Mouse (Mus musculus): ENCODE data around the gene Dclk2. TPM values are rescaled to one million over a fixed set of nuclear protein-coding genes. Genes with fewer than 3 reads are reported as not detected.

The Dclk2 gene
- polyA plus RNA-seq, 1 experiment from 2014 or later = 82.9 TPM

- no peak overlapping the region for H3K9ac ChIP-seq
- H3K27ac ChIP-seq = peak overlapping the region; percentile 80
- ATAC-seq (ENCODE audit: low FRiP score) = no peak
- H3K4me3 ChIP-seq = no peak overlapping the region
- H3K36me3 ChIP-seq = peaks cover 77% of the 10 kb centered on the region
- 43% methylated on average over 6 of the region's 6 CpGs for WGBS
- H3K4me1 ChIP-seq (replicated peaks) = peaks cover 41% of the 10 kb centered on the region
- no peaks in the 10 kb centered on the region for H3K9me3 ChIP-seq
- no peak overlapping the region for H3K4me2 ChIP-seq
- no peaks in the 10 kb centered on the region for H3K27me3 ChIP-seq
These were observed 131.9 kb downstream of the Dclk2 start for GRCm38 (mm10) chr3:86788711-86789110.

- Histone ChIP-seq H3K9ac (peak overlapping the region; percentile 6; the same call in 1 of the 2 replicates), H3K27ac (peak overlapping the region; percentile 73), H3K27me3 (no peaks in the 10 kb centered on the region), H3K4me2 (no peak overlapping the region), H3K4me3 (no peak overlapping the region), H3K4me1 (replicated peaks) (peaks cover 36% of the 10 kb centered on the region), H3K9me3 (no peaks in the 10 kb centered on the region), H3K36me3 (peaks cover 70% of the 10 kb centered on the region)
- 87% methylated on average over 10 of the region's 10 CpGs for WGBS
- 0 out of 2 replicates have a peak, but pooled peaks have one; percentile 14 for ATAC-seq (ENCODE audit: low FRiP score)
These were observed 133.1 kb downstream of the Dclk2 start for GRCm38 (mm10) chr3:86787423-86788123.

GRCm38 (mm10) chr3:86786845-86787351 is 133.8 kb downstream of the Dclk2 start:
- H3K9ac ChIP-seq = 0 out of 2 replicates have a peak overlapping the region, but pooled peaks have one; percentile 6
- peaks cover 64% of the 10 kb centered on the region for H3K36me3 ChIP-seq
- no peak overlapping the region for H3K4me2 ChIP-seq
- 61% methylated on average over 11 of the region's 11 CpGs for WGBS
- no peaks in the 10 kb centered on the region for H3K9me3 ChIP-seq
- peaks cover 36% of the 10 kb centered on the region for H3K4me1 ChIP-seq (replicated peaks)
- H3K27ac ChIP-seq = peak overlapping the region; percentile 73
- H3K4me3 ChIP-seq = no peak overlapping the region
- peak; percentile 72 for ATAC-seq (ENCODE audit: low FRiP score)
- no peaks in the 10 kb centered on the region for H3K27me3 ChIP-seq

GRCm38 (mm10) chr3:86786280-86786679 is 134.4 kb downstream of the Dclk2 start:
- Histone ChIP-seq H3K27ac (peak overlapping the region; percentile 73), H3K9ac (no peak overlapping the region), H3K36me3 (peaks cover 61% of the 10 kb centered on the region), H3K4me2 (no peak overlapping the region), H3K9me3 (no peaks in the 10 kb centered on the region), H3K4me3 (no peak overlapping the region), H3K4me1 (replicated peaks) (peaks cover 36% of the 10 kb centered on the region), H3K27me3 (no peaks in the 10 kb centered on the region)
- ATAC-seq (ENCODE audit: low FRiP score) = no peak
- 89% methylated on average over 12 of the region's 12 CpGs for WGBS

- Histone ChIP-seq H3K4me2 (no peak overlapping the region), H3K4me3 (no peak overlapping the region), H3K36me3 (peaks cover 61% of the 10 kb centered on the region), H3K27ac (peak overlapping the region; percentile 35; the same call in 1 of the 2 replicates), H3K4me1 (replicated peaks) (peaks cover 36% of the 10 kb centered on the region), H3K9ac (no peak overlapping the region), H3K27me3 (no peaks in the 10 kb centered on the region), H3K9me3 (no peaks in the 10 kb centered on the region)
- 80% methylated on average over 11 of the region's 11 CpGs for WGBS
- no peak for ATAC-seq (ENCODE audit: low FRiP score)
These were observed 135.7 kb downstream of the Dclk2 start for GRCm38 (mm10) chr3:86784930-86785329.

GRCm38 (mm10) chr3:86784051-86784450 is 136.6 kb downstream of the Dclk2 start:
- no peaks in the 10 kb centered on the region for H3K27me3 ChIP-seq
- peaks cover 34% of the 10 kb centered on the region for H3K4me1 ChIP-seq (replicated peaks)
- H3K36me3 ChIP-seq = peaks cover 64% of the 10 kb centered on the region
- no peak overlapping the region for H3K27ac ChIP-seq
- H3K4me2 ChIP-seq = no peak overlapping the region
- no peak for ATAC-seq (ENCODE audit: low FRiP score)
- no peaks in the 10 kb centered on the region for H3K9me3 ChIP-seq
- no peak overlapping the region for H3K4me3 ChIP-seq
- H3K9ac ChIP-seq = no peak overlapping the region
- WGBS = 92% methylated on average over 3 of the region's 3 CpGs

GRCm38 (mm10) chr3:86779704-86780103 is 140.9 kb downstream of the Dclk2 start:
- H3K9ac ChIP-seq = no peak overlapping the region
- H3K4me1 ChIP-seq (replicated peaks) = peaks cover 28% of the 10 kb centered on the region
- H3K9me3 ChIP-seq = no peaks in the 10 kb centered on the region
- ATAC-seq (ENCODE audit: low FRiP score) = no peak
- H3K27me3 ChIP-seq = no peaks in the 10 kb centered on the region
- 72% methylated on average over 4 of the region's 4 CpGs for WGBS
- peaks cover 41% of the 10 kb centered on the region for H3K36me3 ChIP-seq
- no peak overlapping the region for H3K4me3 ChIP-seq
- H3K27ac ChIP-seq = no peak overlapping the region
- no peak overlapping the region for H3K4me2 ChIP-seq

- 69% methylated on average over 6 of the region's 6 CpGs for WGBS
- H3K4me3 ChIP-seq = no peak overlapping the region
- 0 out of 2 replicates have a peak overlapping the region, but pooled peaks have one; percentile 4 for H3K4me2 ChIP-seq
- peak; percentile 50; the same call in 1 of the 2 replicates for ATAC-seq (ENCODE audit: low FRiP score)
- peak overlapping the region; percentile 78 for H3K27ac ChIP-seq
- peaks cover 18% of the 10 kb centered on the region; the same call in 1 of the 2 replicates for H3K36me3 ChIP-seq
- no peaks in the 10 kb centered on the region for H3K9me3 ChIP-seq
- H3K9ac ChIP-seq = peak overlapping the region; percentile 29; the same call in 1 of the 2 replicates
- peaks cover 33% of the 10 kb centered on the region for H3K4me1 ChIP-seq (replicated peaks)
- no peaks in the 10 kb centered on the region for H3K27me3 ChIP-seq
These were observed 145.2 kb downstream of the Dclk2 start for GRCm38 (mm10) chr3:86775444-86775828.

GRCm38 (mm10) chr3:86774566-86775443 is 145.8 kb downstream of the Dclk2 start:
- Histone ChIP-seq H3K27me3 (no peaks in the 10 kb centered on the region), H3K4me3 (no peak overlapping the region), H3K4me1 (replicated peaks) (peaks cover 33% of the 10 kb centered on the region), H3K9ac (peak overlapping the region; percentile 29; the same call in 1 of the 2 replicates), H3K9me3 (no peaks in the 10 kb centered on the region), H3K4me2 (0 out of 2 replicates have a peak overlapping the region, but pooled peaks have one; percentile 4), H3K36me3 (0 out of 2 replicates have a peak, but pooled peaks cover 11% of the 10 kb centered on the region), H3K27ac (peak overlapping the region; percentile 78)
- 34% methylated on average over 13 of the region's 14 CpGs for WGBS
- 0 out of 2 replicates have a peak, but pooled peaks have one; percentile 21 for ATAC-seq (ENCODE audit: low FRiP score)

- no peaks in the 10 kb centered on the region for H3K36me3 ChIP-seq
- no peak overlapping the region for H3K4me2 ChIP-seq
- whole genome bisulfite sequencing = 67% methylated on average over 6 of the region's 6 CpGs
- H3K27me3 ChIP-seq = no peaks in the 10 kb centered on the region
- no peaks in the 10 kb centered on the region for H3K9me3 ChIP-seq
- H3K9ac ChIP-seq = no peak overlapping the region
- no peak overlapping the region for H3K4me3 ChIP-seq
- peaks cover 12% of the 10 kb centered on the region for H3K4me1 ChIP-seq (replicated peaks)
- ATAC-seq (ENCODE audit: low FRiP score) = no peak
- H3K27ac ChIP-seq = no peak overlapping the region; the same call in 1 of the 2 replicates
These were observed 151.7 kb downstream of the Dclk2 start for GRCm38 (mm10) chr3:86768969-86769368.

- H3K36me3 ChIP-seq = no peaks in the 10 kb centered on the region
- H3K9me3 ChIP-seq = no peaks in the 10 kb centered on the region
- no peak overlapping the region for H3K27ac ChIP-seq
- 32% methylated on average over 8 of the region's 8 CpGs for WGBS
- H3K4me2 ChIP-seq = no peak overlapping the region
- H3K4me1 ChIP-seq (replicated peaks) = peaks cover 12% of the 10 kb centered on the region
- H3K4me3 ChIP-seq = no peak overlapping the region
- ATAC-seq (ENCODE audit: low FRiP score) = no peak
- H3K9ac ChIP-seq = no peak overlapping the region
- no peaks in the 10 kb centered on the region for H3K27me3 ChIP-seq
These were observed 152.1 kb downstream of the Dclk2 start for GRCm38 (mm10) chr3:86768553-86768952.

- H3K27me3 ChIP-seq = no peaks in the 10 kb centered on the region
- 86% methylated on average over 4 of the region's 4 CpGs for WGBS
- no peaks in the 10 kb centered on the region for H3K9me3 ChIP-seq
- no peaks in the 10 kb centered on the region for H3K36me3 ChIP-seq
- H3K4me1 ChIP-seq (replicated peaks) = peaks cover 15% of the 10 kb centered on the region
- ATAC-seq (ENCODE audit: low FRiP score) = no peak
- peak overlapping the region; percentile 83; the same call in 1 of the 2 replicates for H3K27ac ChIP-seq
- no peak overlapping the region for H3K4me2 ChIP-seq
- H3K4me3 ChIP-seq = no peak overlapping the region
- H3K9ac ChIP-seq = no peak overlapping the region
These were observed 158.2 kb downstream of the Dclk2 start for GRCm38 (mm10) chr3:86762456-86762855.
